Mouse (Mus musculus) skeletal muscle tissue, adult 2 months (tissue): ENCODE measurements around the gene Sez6l2.
A peak's percentile ranks its signal among the peaks of the same experiment; 100 is the strongest.

Experiments
- DNase-seq: peaks from one replicate; pipeline ENCODE4 v3.0.0-alpha.2; 2012; ENCODE audit warnings: low read depth, low spot score

The Sez6l2 gene

DNA sequence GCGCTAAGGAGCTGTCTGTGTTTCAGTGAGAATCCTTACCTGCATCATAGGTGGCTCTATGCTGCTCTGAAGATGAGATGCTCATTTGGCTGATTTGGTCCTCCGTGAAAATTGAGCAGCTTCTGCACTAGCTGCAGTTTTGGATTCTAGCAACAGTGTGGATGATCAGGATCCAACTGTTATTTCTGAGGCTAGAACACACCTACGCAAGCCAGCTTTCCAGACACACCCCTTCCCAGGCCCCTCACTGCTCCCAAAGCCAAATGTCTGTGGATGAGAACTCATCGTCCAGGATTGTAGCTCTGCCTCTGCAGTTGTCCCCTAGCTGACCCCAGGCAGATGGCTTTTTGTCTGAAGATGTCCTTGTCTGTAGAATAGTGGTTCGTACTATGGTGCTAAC, 10.7 kb downstream of the Sez6l2 start:
- no peak for DNase-seq

DNA sequence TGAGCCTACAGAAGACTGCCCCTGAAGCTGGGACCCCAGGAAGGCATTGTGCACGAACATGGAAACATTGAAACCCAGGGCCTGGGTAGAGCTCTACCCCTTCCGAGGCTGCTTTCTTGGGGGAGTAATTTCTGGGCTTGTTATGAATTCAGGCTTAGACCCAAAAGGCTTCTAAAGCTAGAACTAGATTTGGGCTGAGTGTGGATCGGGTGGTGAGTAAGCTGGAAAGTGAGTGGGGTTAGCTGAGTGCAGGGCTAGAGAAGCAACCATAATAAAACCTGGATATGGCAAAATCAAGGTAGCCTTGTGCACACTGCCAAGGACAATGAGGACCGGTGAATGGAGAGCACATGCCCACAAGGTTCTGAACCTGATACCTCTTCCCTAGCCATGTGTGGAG, 11.6 kb downstream of the Sez6l2 start:
- DNase-seq = no peak

DNA sequence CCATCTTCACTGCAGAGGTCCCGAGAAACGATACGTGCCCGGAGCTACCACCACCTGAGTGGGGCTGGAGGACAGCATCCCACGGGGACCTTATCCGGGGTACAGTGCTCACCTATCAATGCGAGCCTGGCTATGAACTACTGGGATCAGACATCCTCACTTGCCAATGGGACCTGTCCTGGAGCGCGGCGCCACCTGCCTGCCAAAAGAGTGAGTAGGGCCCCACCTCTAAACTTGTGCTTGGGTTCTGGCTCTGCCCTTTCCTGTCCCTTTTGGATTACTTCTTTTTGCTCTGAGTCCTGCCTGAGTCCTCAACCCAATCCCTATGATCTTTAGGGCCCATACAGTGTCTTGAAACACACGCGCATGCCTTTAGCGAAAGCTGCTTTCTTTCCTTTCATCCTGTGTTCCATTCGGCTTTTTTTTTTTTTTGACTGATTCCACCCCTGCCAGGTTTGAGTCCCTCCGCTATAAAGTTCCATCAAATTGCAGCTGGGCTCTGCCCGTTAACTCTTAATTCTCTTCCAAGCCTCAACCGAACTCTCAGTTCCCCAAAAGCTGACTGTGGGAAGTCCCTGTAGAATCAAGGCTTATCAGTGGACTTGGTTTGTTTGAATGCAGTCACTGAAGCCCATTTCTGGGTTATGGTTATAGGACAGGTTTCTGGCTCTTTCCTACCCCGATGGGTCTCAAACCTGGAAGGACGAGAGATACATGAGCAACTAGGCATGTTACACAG, 13.4 kb downstream of the Sez6l2 start:
- DNase-seq = no peak

DNA sequence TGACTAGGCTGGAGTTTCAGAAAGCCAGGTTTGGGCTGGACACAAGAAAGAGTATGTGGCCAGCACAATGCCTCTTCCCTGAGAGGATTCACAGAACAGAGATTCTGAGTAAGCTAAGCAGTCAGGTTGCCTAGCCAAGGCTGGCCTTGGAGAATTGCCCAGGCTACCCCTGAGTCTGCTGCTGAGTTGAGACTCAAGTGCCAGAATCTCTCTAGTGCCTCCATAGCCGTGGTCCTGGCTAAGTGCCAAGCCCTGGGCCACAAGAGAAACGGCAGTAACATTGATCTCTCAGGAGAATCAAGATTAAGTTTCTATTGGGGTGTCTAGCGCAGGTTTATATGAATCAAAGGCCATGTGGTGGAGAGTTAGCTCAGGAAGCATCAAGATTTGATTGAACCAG, 15.2 kb downstream of the Sez6l2 start:
- no peak for DNase-seq

DNA sequence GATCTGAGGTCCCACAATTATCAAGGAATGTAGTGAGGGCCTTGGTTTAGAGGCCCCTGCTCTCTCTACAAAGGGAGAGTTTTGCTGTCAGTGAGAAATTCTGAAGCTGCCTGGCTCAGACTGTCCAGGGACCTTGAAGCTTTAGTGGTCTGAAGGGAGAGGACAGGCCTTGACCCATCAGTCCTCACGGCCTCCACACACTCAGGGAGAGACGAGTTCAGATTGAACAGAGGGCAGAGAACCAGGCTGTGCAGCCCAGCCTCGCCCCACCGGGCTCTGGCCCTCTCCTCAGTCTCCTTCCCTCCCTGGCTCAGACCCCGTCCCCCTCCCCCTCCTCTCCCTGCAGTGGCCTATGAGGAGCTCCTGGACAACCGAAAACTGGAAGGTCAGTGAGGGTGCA, 17.0 kb downstream of the Sez6l2 start:
- DNase-seq = no peak

DNA sequence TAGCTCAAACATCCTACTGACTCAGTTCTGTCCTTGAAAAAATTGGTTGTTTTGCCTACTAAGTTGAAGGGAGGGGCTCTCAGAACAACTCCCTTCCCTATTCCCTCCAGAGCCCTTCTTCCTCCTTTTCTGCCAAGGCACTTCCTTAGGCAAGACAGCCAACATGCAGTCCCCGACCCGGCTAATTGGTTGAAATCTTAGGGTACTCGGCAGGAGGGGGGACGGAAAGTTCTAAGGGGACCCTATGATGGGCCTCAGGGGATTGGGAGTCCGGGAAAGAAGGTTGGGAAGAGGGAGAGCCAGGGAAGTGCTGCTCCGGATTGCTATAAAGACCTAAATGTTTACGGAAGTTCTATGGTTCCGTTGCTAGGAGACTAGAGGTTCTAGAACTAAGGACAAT, 25.1 kb downstream of the Sez6l2 start:
- DNase-seq = peak; percentile 43

DNA sequence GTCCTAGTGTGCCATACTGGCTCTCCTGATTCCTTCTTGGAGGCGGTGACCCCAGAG, 25.4 kb downstream of the Sez6l2 start, which contains the start of gene Cdipt:
Cdipt (plus strand) TSS at position 22 of the 57 bp plus-strand sequence.
- DNase-seq = no peak

DNA sequence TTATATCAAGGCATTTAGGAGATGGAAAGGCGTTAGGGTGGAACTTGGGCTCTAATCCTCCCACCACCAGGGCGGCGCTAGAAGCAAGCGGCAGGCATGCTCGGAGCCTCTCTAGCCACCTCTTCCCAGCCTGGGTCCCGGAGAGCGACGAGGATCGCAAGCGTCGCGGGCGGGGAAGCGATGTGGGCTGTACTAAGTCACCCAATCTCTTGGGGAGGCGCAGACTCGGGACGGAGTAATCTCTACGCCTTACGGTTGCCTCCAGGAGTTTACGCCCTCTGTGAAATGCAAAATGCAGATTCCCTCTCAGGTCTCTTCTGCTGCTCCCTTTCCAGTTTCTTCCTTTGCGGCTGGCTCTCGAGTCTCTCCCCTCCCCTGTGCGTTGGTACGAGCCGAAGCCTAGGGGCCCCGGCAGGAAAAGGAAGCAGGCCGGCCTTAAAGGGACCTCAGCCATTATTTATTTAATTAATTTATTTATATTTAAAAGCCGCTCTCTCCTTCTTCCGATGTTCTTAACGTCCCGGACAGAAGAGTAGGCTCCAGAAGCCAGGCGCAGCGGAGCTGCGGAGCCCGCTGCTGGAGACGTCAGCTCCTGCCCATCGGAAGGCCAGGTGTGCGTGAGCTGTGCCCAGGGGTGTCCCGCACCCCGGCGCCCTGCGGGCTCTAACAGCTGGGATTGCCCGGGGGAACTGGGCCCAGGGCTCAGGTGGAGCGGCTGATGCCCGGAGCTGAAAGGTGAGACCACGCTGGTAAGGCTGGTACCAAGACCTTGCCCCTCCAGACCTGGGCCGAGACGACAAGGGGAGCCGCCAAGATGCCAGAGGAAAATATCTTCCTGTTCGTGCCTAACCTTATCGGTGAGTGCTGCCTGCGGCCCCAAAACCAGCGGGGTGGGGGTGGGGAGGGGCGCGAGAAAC, 25.8 kb downstream of the Sez6l2 start, which contains the start of gene Cdiptos:
Cdiptos (minus strand) TSS at position 149 of the 917 bp plus-strand sequence.
- peak; percentile 93 for DNase-seq

DNA sequence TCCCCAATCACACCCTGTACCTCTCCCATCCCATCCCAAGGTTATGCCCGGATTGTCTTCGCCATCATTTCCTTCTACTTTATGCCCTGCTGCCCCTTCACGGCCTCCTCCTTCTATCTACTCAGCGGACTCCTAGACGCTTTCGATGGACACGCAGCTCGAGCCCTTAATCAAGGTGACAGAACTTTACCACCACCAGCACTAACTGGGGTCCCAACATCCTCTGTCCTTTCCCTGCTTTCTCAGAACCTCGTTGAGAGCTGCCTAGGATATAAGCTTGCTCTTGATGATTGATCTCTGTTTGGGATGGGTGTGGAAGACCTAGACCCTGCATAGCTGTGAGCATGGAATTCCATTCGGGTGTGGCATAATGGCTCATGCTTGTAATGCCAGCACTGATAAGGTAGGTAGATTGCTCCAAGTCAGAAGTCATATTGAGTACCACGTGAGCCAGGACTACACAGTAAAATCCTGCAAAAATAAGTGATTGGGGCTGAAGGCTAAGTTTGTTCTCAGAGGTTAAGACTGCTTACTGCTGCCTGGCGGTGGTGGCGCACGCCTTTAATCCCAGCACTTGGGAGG, 26.6 kb downstream of the Sez6l2 start:
- no peak for DNase-seq

DNA sequence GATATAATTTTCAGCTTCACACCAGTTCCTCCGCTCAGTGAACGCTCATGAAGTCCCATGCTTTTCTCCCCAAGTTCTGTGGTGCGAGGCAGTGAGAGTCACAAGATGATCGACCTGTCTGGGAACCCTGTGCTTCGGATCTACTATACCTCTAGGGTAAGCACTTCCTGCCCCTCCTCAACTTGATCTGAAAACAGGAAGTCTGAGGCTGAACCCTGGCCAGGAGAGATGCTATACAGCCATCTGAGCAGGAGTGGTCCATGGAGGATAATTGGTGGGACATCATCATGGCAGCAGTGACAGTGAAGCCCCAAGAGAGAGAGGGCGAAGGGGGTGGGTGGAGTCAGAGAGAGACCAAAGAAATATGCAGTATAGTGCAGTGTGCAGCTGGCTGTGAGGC, 28.5 kb downstream of the Sez6l2 start:
- DNase-seq = no peak

DNA sequence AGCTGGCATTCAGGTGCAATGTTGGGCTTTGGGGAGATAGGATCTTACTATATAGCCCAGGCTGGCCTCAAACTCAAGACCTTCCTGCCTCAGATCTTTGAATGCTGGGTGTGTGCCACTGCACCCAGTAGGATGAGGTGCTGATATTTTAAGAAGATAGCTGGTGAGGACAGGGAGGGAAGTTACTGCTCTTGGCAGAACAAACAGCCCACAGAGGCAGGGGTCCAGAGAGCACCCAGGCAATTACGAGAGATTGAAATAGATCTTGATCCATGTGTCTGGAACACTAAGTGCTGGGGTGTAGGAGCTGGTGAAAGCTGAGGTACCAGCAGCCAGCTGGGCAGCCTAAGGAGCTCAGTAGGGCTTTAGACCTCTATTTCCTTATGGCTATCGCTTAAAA, 31.2 kb downstream of the Sez6l2 start:
- DNase-seq = peak; percentile 61

DNA sequence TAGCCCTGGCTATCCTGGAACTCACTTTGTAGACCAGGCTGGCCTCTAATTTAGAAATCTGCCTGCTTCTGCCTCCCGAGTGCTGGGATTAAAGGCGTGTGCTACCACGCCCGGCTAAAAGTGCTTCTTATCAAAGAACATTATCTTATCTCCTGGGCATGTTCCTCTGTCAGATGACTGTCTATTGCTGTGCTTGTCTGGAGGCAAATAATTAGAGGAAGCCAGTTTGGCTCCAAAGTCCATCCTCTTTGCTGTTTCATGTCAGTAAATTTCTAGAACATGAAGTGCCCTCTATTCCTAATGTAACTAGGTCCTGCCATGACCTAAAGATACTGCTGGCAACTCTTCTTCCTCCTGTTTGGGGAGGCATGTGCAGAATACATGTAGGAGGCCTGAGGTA, 31.7 kb downstream of the Sez6l2 start:
- no peak for DNase-seq

DNA sequence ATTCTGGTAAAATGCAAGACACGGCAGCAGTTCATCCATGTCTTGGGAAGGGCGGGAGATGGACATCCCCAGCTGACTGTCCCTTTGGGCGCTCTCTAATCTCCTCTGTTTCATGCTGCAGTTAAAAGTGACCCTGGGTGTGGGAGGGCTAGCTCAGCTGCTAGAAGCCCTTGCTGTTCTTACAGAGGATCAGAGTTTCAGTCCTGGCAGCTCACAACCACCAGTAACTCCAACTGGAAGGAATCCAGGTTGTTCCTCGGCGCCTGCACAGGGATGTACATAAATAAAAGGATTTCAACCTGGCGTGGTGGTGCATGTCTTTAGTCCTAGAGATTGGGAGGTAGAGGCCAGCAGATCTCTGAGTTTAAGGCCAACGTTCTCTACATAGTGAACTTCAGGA, 32.8 kb downstream of the Sez6l2 start:
- peak; percentile 59 for DNase-seq

DNA sequence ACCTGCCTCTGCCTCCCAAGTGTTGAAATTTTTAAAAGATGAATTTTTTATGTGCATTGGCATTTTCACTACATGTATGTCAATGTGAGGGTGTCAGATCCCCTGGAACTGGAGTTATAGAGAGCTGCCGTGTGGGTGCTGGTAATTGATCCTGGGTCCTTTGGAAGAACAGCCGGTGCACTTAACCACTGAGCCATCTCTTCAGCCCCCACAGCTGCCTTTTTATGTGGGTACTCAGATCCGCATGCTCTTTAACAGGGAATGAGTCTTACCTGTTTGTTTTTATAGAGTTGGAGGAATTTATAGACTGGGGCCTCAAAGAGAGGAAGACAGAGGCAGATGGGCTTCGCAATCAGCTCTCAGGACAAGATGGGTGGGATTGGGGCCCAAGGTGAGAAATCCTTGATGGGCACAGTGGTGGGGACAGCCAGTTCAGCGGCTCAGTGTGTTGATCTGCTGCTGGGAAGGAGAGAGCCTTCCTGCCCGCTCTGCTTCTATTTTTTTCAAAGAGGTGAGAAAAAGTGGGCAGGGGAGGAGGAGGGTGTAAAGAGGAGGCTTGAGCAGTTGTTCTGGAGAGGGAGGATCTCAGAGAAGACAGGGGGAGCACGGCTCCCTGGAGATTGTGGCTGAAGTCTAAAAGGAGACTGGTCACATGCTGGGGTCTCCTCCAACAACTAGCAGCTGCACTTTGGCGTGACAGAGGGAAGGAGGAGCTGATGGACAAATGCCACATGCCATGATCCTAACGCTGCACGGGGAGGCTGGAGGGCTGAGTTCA, 34.5 kb downstream of the Sez6l2 start:
- no peak for DNase-seq

DNA sequence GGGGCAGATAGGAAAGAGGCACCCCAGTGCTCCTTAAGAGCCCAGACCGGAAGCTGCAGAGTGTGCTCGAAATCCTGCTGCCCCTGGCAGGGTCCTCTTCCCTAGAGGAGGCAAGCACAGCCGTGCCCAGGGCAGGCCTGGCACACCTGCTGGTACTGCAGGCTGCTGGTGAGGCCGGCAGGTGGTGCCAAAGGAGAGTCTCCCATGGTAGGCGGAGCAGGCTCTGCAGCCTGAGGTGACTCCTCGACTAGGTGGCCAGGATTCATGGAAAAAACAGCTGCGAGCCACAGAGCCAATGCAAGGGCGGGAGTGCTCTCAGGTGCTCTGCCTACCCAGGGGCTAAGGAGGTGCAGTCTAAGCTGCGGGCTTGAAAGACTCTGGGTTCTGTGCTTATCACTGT, 36.0 kb downstream of the Sez6l2 start:
- DNase-seq = peak; percentile 63

DNA sequence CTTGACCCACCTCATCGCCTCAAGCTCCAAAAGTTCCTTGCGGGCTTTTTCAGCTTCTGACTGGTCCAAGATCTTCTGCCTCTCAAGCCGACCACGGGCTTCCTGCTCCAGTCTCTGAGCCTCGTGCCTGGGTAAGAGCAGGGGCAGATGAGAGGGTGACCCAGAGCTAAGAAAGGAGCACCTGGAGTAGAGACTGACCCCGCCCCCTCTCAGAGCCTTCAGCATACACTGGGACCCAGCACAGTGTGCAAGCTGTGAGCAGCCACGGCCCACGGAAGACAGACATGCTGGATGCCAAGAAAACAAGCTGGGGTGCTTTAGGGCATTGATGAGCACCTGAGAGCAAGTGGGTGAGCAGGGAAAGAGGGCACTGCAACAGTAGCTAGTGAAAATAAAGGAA, 38.5 kb downstream of the Sez6l2 start:
- DNase-seq = no peak

DNA sequence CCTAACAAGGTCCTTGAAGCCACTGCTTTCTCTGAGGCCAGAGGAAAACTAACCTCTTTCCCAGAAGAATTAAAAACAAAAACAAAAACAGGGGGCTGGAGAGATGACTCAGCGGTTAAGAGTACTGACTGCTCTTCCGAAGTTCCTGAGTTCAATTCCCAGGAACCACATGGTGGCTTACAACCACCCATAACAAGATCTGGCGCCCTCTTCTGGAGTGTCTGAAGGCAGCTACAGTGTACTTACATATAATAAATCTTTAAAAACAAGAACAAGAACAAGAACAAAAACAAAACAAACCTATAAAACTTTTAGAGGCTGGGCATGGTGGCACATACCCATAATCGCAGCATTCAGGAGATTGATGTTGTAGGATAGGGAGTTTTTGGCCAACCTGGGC, 46.1 kb downstream of the Sez6l2 start:
- no peak for DNase-seq

DNA sequence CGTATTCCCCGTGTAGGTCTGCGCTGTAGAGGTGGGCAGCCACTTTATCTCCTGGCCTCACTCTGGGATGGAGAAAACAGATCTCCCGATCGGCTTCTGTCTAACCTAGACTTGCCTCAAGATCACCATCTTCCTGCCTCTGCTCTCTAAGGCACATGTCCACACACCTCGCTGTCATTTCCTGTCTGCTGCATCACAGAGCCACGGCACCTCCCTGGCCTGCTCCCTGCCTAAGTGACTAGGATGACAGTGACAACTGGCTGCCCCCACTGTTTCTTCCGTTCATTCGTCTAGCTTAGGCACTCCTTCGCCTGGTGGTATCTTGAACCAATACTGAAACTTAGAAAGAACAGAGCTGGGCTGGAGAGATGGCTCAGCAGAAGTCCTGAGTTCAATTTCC, 49.2 kb downstream of the Sez6l2 start:
- DNase-seq = no peak

DNA sequence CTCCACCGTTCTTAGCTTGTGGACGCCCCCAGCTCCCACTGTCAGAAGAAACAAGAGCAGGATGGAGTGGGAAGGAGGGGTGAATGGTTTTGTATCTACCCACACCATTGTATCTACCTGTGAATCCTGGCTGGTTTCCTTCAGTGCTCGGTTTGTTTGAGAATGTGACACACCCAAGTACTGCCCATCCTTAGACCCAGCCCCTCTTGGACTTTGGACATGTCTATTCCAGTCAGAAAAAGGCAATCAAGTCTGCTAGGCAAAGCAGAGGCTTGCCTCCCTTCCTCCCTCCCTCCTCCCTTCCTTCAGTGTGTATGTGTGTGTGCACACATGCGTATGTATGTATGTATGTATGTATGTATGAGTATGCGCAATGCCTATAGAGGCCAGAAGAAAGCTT, 53.3 kb downstream of the Sez6l2 start:
- DNase-seq = no peak

DNA sequence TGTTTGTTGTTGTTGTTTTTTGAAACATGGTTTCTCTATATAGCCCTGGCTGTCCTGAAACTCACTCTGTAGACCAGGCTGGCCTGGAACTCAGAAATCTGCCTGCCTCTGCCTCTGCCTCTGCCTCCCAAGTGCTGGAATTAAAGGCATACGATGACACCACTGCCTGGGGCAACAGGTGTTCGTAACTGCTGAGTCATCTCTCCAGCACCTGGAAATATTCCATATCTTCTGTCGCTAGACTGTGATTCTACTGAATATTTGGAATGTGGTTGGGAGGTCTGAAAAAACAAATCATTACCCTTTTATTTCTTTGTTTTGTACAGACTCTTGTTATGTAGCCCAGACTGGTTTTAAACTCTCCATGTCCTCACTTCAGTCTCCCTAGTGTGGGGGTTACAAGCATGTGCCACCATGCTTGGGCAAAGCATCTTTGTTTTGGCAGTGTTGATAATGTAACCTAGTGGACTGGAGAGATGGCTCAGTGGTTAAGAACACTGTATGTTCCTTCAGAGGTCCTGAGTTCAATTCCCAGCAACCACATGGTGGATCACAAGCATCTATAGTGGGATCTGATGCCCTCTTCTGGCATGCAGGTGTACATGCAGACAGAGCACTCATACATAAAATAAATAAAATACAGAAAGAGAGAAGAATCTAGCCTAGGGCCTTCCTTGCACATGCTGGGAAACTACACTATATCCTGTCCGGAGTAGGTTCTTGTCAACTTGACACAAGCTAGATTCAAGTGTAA, 53.9 kb downstream of the Sez6l2 start:
- no peak for DNase-seq

DNA sequence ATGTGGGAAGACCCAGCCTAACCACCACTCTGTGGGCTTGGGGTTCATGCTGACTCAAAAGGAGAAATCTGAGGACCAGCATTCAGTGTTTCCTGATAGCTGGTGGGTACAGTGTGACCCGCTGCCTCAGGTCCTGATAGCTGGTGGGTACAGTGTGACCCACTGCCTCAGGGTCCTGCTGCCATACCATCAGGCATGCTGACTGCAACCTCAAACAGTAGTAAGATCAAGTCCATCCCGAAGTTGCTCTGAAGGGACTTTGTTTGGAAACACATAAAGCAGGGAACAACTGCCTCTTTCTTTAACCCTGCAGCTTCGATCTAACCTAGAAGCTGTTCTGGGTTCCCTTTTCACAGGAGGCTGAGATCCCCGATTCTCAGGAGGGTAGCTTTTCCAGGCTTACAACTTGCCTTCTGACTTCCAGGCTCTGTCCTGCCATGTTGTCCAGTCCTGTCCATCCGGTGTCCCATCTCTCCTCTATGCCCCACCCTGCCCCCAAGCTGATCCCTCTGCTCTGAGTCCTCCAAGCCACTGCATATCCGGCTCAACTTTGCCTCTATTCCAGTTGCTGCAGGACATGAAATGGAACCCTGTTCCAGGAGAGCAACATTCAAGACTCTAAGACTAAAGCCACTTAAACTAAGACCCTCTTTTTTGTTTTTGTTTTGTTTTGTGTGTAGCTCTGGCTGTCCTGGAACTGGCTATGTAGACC, 57.1 kb downstream of the Sez6l2 start:
- no peak for DNase-seq
